Mouse (Mus musculus) small intestine, adult 2 months (tissue): ENCODE results near the gene Ush1c.

Experiments used
- CTCF ChIP-seq: fragments of 200-500 bp; IDR thresholded peaks from 2 replicates; pipeline ENCODE4 v1.5.1; 2012; ENCODE audit warnings: low read depth, mild to moderate bottlenecking, control low read depth, inconsistent platforms, low read length, moderate library complexity, mixed read lengths; ENCODE audit not compliant: insufficient replicate concordance, insufficient read length; ENCODE audit errors: extremely low read depth
- POLR2A ChIP-seq: fragments of 200-500 bp; IDR thresholded peaks from 2 replicates; pipeline ENCODE4 v1.6.1; 2012; ENCODE audit warnings: low read depth, mild to moderate bottlenecking, control low read depth, inconsistent platforms, low read length, moderate library complexity

GRCm38 (mm10) chr7:46181590-46181989 lies 56.7 kb downstream of the Ush1c start:
- TF ChIP-seq CTCF (peak; percentile 78; the same call in 1 of the 2 replicates), POLR2A (no peak)
